Mouse (Mus musculus) neural tube, embryonic 12.5 days (tissue): Measurements from ENCODE around the gene Gm3149. TPM values are rescaled to one million over a fixed set of nuclear protein-coding genes. Genes with fewer than 3 reads are reported as not detected.
"Not testable (repeated sequence)": the region's sequence is repeated elsewhere in the genome, so short reads cannot be mapped to it uniquely, and the experiment has no call there.

Experiments used
- ATAC-seq: fragments of 200-750 bp; cut with Nextera tagmentation; 2 replicates; pipeline ENCODE4 v1.8.0; 2017; ENCODE audit warnings: low read depth, mild to moderate bottlenecking, moderate TSS enrichment, moderate library complexity; ENCODE audit not compliant: low FRiP score
- H3K27ac ChIP-seq: fragments of 300-500 bp; sonication (generic); 2 replicates; pipeline ENCODE4 v1.5.1; 2016
- H3K27me3 ChIP-seq: fragments of 300-500 bp; sonication (generic); replicated peaks from 2 replicates; pipeline ENCODE4 v1.6.1; 2016; ENCODE audit warnings: mild to moderate bottlenecking
- H3K36me3 ChIP-seq: fragments of 300-500 bp; sonication (generic); 2 replicates; pipeline ENCODE4 v1.6.1; 2016; ENCODE audit warnings: mild to moderate bottlenecking
- H3K4me1 ChIP-seq: fragments of 300-500 bp; sonication (generic); 2 replicates; pipeline ENCODE4 v1.6.1; 2016
- H3K4me2 ChIP-seq: fragments of 300-500 bp; sonication (generic); replicated peaks from 2 replicates; pipeline ENCODE4 v1.6.1; 2016; ENCODE audit warnings: mild to moderate bottlenecking
- H3K4me3 ChIP-seq: fragments of 300-500 bp; sonication (generic); 2 replicates; pipeline ENCODE4 v1.5.1; 2016
- H3K9ac ChIP-seq: fragments of 300-500 bp; sonication (generic); 2 replicates; pipeline ENCODE4 v1.6.1; 2016; ENCODE audit warnings: mild to moderate bottlenecking
- H3K9me3 ChIP-seq: fragments of 300-500 bp; sonication (generic); 2 replicates; pipeline ENCODE4 v1.6.1; 2016; ENCODE audit warnings: mild to moderate bottlenecking
- WGBS: fragments of 180-500 bp; shearing (Covaris S2); methylation state at CpG from one replicate; pipeline ENCODE4 v1.1.7; 2016; 5-methylcytosine and 5-hydroxymethylcytosine counted together
- polyA plus RNA-seq: library from polyadenylated mRNA; unstranded; fragments of >200 nt; fragmentation: Nextera tagmentation; extraction: Ambion mirVana; gene quantifications from 2 replicates; pipeline ENCODE4 v1.2.1, GENCODE M21; 2016

Gm3149 gene
- not detected in 2 replicates for polyA plus RNA-seq

- not testable (repeated sequence) for H3K27me3 ChIP-seq, ATAC-seq, H3K4me3 ChIP-seq, H3K27ac ChIP-seq, H3K9me3 ChIP-seq, H3K4me2 ChIP-seq, H3K36me3 ChIP-seq, H3K4me1 ChIP-seq, H3K9ac ChIP-seq
- WGBS, result no CpG with 5 or more reads among the region's 1 CpGs
Observed at GRCm38 (mm10) chr14:4316983-4317382, at the start of gene Gm3149. Gm3149 (plus strand) TSS chr14:4317283.

- H3K4me3 ChIP-seq, H3K9ac ChIP-seq, H3K27me3 ChIP-seq, H3K36me3 ChIP-seq, H3K4me1 ChIP-seq, H3K9me3 ChIP-seq, H3K27ac ChIP-seq, ATAC-seq, H3K4me2 ChIP-seq: not testable (repeated sequence)
- 84% methylated on average over 2 of the region's 2 CpGs for WGBS
Observed at GRCm38 (mm10) chr14:4269238-4269950, 47.7 kb upstream of the Gm3149 start.

- H3K27ac ChIP-seq, H3K36me3 ChIP-seq, H3K27me3 ChIP-seq, H3K9ac ChIP-seq, H3K4me1 ChIP-seq, H3K9me3 ChIP-seq, H3K4me3 ChIP-seq, H3K4me2 ChIP-seq, ATAC-seq: not testable (repeated sequence)
- 85% methylated on average over 3 of the region's 3 CpGs for WGBS
Observed at GRCm38 (mm10) chr14:4279828-4280227, 37.3 kb upstream of the Gm3149 start.

DNA sequence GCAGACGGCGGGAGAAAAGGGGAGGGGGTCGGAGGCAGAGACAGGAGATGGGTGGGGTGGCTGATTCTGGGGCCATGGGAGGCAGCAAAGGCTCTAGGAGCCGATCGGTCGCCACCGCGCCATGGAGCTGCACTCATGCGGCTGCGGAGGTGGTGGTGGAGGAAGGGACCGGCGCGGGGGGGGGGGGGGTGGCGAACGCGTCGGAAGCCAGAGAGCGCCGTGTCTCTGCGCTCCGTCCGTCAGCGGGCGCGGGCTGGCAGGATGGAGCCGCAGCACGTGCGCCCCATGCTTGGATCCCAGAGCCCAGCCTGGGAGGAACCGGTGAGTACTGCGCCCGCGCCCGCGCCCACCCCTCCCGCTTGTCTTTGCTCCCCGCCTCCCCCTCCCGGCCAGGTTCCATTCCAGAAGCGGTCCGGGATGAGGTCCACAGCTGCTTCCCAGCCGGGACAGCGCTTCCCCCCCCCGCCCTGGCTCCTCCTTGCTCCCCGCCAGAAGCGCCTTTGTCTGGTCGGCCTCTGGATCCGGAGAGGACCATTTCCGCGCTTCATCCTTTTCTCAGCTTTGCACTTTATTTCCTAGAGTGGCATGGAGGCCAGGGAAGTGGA, 17.5 kb downstream of the Gm3149 start, which contains the start of gene 2610042L04Rik:
TSS of gene 2610042L04Rik (plus strand) at position 288 of the 605 bp plus-strand sequence.
- H3K9me3 ChIP-seq, H3K36me3 ChIP-seq, H3K27me3 ChIP-seq, ATAC-seq, H3K4me1 ChIP-seq, H3K27ac ChIP-seq: not testable (repeated sequence)
- H3K4me3 ChIP-seq, result peak within 1 kb of the TSS; percentile 36
- under 1% methylated on average over 30 of the region's 48 CpGs for WGBS
- peak within 1 kb of the TSS; percentile 72 for H3K4me2 ChIP-seq
- H3K9ac ChIP-seq, result peak within 1 kb of the TSS; percentile 48

- H3K36me3 ChIP-seq, H3K4me3 ChIP-seq, H3K27ac ChIP-seq, H3K9ac ChIP-seq, H3K27me3 ChIP-seq, H3K9me3 ChIP-seq, H3K4me1 ChIP-seq, ATAC-seq, H3K4me2 ChIP-seq: not testable (repeated sequence)
- WGBS, result 3% methylated on average over 8 of the region's 8 CpGs
Observed at GRCm38 (mm10) chr14:4335506-4335905, 18.4 kb downstream of the Gm3149 start.

GRCm38 (mm10) chr14:4368991-4369390, 51.9 kb downstream of the Gm3149 start:
- H3K27ac ChIP-seq, H3K27me3 ChIP-seq, H3K4me1 ChIP-seq, H3K36me3 ChIP-seq, H3K4me3 ChIP-seq, ATAC-seq, H3K4me2 ChIP-seq, H3K9me3 ChIP-seq, H3K9ac ChIP-seq: not testable (repeated sequence)
- WGBS, result 89% methylated on average over 3 of the region's 3 CpGs

DNA sequence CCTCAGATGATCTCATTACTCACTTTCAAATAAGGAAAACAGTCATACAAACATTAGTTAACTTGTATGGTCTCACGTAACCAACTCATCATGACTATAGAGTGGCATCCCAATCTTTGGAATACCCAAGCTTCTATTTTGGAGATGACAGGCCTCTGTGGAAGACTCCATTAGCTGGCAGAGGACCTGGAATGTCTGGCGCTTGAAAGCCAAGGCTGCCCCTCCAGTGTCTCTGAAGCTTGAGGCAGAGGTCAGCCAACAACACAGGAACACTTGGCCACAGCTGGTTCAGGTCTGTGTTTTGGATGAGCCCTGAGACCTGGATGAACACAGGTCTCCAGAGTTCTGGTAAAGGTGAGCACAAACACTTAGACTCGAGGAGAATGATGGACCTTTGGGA, 52.6 kb downstream of the Gm3149 start:
- H3K27me3 ChIP-seq, H3K9me3 ChIP-seq, H3K4me3 ChIP-seq, H3K27ac ChIP-seq, H3K4me1 ChIP-seq, H3K36me3 ChIP-seq, ATAC-seq, H3K4me2 ChIP-seq, H3K9ac ChIP-seq: not testable (repeated sequence)
- 89% methylated on average over 3 of the region's 3 CpGs for WGBS

Other genes with a start within 250 kb of the Gm3149 start
- gene Gm3115, start 233.2 kb upstream of the Gm3149 start, polyA plus RNA-seq, result not detected in 2 replicates
- 0.94 and 1.5 TPM in 2 replicates for gene Gm8108, start 206.8 kb upstream of the Gm3149 start, polyA plus RNA-seq
- not detected in 2 replicates for gene Gm3127, start 152.3 kb upstream of the Gm3149 start, polyA plus RNA-seq
- 1.8 and 2.0 TPM in 2 replicates for gene Gm2974, start 134.7 kb upstream of the Gm3149 start, polyA plus RNA-seq
- not detected in 2 replicates for gene Gm3138, start 67.7 kb upstream of the Gm3149 start, polyA plus RNA-seq
- gene 2610042L04Rik, start 17.5 kb downstream of the Gm3149 start, polyA plus RNA-seq, result 1.3 and 1.4 TPM in 2 replicates
- gene Gm3159, start 80.2 kb downstream of the Gm3149 start, polyA plus RNA-seq, result not detected in 2 replicates
- gene Gm3164, start 98.2 kb downstream of the Gm3149 start, polyA plus RNA-seq, result 1.1 and 1.7 TPM in 2 replicates
- 0.93 TPM in 1 of 2 replicates, not detected in the other for gene Gm3173, start 113.7 kb downstream of the Gm3149 start, polyA plus RNA-seq
- not detected in 2 replicates for gene Gm3182, start 164.5 kb downstream of the Gm3149 start, polyA plus RNA-seq
- gene Gm3047, start 238.1 kb downstream of the Gm3149 start, polyA plus RNA-seq, result not detected in 2 replicates